Mouse (Mus musculus) mouse trophoblast stem cell (cell line): Measurements from ENCODE around the gene Nup160.

Source experiments
- in situ Hi-C, 2 experiments: fragments of 300-500 bp; cut with MseI, MboI; formaldehyde crosslinking; loops; 2 replicates in 1 of 2; 3 replicates in 1 of 2; pipeline ENCODE4 v1.15.1; 2025

Nup160 gene

DNA sequence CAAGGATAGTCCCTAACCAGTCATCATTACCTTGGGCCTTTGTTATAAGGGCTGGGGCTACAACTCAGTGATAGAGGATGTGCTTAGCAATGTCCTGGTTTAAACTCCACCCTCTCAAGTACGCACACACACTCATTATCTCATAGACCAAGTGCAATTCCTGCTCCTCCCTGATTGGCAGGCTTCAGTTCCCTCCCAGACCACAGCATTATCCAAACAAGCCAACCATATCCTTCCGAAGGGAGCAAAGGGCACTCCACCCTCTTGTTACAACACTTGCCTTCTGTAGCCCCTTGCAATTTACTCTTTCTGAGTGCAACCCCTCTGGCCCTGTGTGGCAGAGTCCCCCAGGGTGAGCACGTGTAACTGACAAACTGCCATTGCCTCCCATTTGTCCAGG, 15.6 kb upstream of the Nup160 start:
- in situ Hi-C loops, result no loop called here

DNA sequence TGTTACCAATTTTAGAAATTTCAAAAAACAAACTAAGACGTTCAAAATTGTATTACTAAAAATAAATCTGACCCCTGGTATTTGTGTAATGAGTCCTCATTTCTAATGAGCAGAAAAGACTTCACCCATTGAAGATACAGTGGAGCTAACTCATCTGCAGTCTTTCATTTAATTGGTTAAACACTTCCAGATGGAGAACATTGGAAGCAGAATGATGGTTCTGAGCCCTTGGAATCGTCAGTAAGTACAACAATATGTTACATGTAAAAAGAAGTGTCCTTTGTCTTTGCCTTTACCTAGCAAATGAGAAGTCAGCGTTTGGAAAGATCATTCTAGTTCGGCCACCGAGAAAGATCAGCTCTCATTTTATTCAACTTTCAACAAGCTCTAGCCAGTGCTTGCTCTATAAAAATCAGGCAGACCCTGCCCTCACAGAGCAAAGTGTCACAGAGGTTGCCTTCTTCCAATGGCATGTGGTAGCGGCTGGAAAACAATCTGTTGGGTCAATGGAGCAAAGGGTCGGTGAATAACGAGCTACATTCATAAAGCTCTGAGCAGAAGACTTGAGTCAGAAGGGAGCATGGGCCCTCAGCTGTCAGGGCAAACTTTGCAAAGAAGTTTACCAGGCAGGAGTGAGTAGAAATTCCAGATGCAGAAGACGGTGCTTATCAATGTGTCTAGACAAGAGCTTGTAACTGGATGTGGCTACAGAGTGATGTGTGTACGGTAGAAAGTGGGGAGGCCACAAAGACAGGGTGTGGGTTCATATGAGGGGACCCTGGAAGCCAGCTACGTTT, 10.2 kb upstream of the Nup160 start:
- in situ Hi-C loops, result no loop called here

DNA sequence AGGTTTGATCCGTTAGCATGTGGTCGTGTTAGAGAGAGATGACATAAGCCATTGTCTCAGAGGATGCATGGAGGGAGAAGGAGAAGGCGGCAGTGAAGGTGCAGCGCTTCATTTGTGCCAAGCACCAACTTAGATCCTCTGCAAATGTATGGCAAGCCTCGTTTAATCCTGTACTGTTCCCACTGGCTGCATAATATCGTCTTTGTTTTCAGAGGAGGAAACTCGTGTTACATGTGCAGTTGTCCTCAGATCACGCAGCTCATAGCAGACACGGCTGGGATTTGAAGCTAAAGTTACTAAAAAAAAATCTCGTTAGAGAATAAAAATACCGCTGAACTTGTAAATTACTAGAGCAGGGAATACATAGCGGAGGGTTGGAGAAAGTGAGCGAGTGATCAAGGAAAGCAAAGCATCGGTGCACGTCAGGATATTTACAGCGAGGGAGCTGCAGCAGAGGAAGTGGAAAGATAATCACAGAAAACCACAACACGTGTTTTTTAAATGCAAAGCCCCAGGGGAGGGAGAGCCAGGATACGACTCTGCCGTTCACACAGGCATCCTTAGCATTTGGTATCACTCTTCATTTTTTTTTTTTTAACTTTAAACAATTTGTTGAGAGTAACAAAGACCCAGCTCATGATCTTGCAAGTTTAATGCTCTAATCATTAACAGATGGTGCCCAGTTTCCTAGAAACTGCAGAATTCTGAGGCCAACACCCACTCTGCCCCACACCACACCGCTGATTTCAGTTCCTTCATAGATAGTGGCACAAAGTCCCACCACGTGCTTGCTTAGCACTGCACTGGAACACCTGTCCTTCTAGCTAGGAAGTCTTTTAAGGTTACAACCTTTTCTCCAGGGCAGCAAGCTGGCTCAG, 9.4 kb upstream of the Nup160 start:
- in situ Hi-C loops, result no loop called here

DNA sequence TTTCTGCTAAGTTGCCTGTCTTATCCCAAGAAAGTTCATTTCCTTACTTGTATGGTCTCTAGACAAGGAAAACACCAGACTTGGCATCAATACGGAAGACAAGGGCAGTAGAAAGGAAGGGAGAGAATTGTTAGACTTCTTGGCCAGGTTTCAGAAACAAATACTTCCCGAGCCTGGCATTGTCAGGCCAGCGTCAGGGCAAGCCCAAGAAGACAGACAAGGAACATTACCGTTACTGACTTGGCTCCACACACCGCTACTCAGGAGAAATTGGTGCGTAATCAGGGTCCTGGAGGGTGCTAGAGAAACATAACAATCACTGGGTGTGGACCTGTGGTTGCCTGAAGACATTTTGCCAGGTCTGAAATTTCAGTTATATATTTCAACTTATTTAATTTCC, 6.7 kb upstream of the Nup160 start:
- in situ Hi-C loops, result no loop called here

DNA sequence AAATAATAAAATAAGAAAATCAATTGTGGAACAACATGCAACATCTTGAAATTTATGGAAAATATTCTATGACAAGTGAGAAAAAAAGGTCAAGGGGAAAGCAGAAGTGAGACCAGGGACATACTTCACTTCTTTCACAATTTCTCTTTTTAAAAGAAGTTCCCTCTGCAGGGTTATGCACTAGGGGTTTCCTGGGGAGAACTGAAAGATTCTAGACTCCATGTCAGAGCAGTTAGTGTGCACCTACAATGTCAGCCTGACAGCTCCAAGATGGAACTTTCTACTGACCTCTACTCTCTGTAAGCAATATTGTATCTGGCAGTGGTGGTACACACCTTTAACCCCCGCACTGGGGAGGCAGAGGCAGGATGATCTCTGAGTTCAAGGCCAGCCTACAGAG, 3.7 kb upstream of the Nup160 start:
- in situ Hi-C loops, result no loop called here

DNA sequence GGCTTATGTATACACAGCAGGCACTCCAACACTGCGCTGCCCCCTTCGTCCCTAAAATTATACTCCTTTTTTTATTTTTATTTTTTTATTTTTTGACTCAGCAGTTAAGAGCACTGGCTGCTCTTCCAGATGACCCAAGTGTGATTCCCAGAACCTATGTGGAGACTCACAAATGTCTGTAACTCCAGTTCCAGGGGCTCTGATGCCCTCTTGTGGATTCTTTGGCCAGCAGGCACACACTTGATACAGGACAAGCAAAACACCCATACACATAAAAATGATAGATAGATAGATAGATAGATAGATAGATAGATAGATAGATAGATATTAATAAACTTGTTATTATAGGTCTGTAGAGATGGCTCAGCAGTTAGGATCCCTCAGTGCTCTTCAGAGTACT, 2.5 kb upstream of the Nup160 start:
- in situ Hi-C loops, result no loop called here

DNA sequence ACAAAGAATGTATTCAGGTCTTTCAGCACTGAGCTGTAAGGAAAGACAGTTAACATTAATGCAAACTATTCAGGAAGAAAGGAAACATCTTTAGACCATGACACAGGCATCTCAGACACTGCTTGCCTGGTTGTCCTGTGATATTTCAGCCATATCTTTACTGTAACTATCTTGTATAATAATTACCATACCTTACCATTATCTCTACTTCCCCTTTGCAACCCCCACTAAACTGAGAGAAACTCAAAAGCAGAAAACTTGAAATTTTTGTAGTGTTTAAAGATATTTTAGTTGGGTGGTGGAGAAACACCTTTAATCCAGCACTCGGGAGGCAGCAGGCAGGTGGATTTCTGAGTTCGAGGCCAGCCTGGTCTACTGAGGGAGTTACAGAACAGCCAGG, 1.5 kb upstream of the Nup160 start:
- in situ Hi-C loops, result loop anchor here (5.0 kb wide), 1 partner anchor 203 kb away; no protein-coding TSS in a partner anchor

DNA sequence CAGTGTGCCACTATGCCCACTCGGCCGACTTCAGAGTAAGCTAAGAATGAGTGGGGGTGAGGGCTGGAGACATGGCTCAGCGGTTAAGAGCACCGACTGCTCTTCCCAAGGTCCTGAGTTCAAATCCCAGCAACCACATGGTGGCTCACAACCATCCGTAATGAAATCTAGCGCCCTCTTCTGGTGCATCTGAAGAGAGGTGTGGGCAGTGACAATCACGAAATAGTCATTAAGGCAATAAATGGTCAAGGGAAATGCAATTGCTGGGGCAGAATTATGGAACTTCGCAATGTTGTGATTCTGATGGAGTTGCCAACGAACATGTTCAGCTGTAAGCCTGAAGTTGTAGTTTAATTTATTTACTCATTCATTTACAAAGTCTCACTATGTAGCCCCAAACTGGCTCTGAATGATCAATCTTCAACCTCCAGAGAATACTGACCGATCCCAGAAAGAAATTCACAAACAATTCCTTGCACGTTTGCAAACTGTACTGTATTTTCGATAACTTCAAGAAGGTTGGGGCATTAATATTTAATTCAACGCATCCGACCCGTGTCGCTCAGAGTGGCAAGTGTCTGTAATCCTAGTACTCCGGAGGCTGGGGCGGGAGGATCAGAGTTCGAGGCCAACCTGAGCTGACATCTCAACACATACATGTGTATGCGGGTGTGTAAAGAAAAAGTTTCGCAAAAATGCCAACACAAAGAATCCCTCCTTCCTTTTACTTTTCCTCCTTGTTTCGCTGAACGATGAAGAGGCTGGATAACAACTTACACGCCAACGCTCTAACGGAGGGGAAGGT, 1.4 kb downstream of the Nup160 start:
- in situ Hi-C loops, result loop anchor here (5.0 kb wide), 1 partner anchor 206 kb away; no protein-coding TSS in a partner anchor

DNA sequence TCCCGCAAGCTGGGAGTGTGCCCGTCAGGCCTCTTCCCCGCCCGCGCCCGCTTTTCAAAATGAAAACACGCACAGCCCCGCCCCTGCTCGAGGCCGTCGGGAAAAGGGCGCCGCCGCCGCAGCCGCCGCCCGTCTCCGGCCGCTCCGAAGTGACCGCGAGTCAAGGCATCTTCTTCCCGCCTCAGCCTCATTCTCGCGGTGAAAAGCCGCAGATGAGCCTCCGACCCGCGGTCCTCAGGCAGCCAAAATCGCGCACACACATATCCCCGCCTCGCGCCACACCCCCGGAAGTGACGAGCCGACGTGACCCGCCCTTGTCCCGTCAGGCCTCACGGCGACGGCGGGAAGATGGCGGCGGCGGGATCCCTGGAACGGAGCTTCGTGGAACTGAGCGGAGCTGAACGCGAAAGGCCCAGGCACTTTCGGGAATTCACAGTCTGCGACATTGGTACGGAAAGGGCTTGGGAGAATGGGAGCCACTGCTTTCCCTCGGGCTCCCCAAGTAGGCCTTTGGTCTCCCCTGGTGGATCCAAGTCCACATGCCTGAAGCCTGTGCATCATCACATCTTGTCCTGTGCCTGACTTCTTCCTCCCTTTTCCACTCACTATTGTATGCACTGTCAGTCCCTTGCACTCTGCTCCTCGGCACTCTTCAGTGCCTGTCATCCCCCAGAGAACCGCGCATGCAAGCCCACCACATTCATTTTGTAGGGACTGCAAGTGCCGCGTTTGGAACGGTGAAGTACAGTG, 2.2 kb downstream of the Nup160 start:
- in situ Hi-C loops, result loop anchor here (5.0 kb wide), 1 partner anchor 207 kb away; no protein-coding TSS in a partner anchor

DNA sequence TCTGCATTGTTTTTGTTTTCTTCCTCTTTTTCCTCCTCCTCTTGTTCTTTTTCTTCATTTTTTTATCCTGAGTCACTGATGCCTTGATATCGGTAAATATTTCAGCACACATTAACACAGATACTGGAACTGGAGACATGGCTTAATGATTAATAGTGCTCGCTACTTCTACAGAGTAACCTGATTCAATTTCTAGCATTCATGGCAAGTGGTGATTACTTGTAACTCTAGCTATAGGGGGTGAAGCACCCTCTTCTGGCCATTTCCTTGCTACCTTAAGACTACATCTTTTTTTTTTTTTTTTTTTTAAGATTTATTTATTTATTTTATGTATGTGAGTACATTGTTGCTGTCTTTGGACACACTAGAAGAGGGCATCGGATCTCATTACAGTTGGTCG, 23.9 kb downstream of the Nup160 start:
- in situ Hi-C loops, result no loop called here

DNA sequence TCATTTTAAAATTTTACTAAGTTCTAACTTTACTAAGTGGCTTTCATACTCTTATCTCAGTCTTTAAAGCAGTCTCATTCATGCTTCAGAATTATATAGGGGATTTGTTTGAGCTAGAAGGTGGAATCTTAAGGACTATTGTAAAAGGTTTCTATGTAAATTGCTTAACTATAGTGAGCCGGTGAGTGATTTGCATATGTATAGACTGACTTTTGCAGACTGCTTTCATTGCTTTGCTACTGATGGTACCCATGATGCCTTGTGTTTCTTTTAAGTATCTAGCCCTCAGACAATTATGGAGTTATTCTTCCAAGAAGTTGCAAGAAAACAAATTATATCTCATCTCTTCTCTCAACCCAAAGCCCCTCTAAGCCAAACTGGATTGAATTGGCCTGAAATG, 31.5 kb downstream of the Nup160 start:
- in situ Hi-C loops, result no loop called here

DNA sequence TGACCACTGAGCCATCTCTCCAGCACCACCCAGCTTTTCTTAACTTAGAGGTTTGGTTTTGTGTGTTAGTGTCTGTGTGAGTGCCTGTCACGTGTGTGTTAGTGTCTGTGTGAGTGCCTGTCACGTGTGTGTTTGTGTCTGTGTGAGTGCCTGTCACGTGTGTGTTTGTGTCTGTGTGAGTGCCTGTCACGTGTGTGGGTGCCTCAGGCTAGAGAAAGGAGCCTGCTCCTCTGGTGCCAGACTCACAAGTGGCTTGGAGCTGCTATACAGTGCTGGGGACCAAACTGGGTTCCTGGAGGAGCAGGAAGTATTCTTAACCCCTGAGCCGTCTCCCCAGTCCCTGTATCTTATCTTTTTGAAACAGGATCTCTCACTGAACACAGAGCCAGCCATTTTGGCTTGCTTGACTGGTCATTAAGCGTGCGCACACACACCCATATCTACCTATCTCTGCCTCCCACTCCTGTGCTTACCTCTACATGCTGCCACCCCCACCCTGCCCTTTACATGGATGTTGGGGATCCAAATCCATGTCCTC, 38.6 kb downstream of the Nup160 start:
- in situ Hi-C loops, result no loop called here

DNA sequence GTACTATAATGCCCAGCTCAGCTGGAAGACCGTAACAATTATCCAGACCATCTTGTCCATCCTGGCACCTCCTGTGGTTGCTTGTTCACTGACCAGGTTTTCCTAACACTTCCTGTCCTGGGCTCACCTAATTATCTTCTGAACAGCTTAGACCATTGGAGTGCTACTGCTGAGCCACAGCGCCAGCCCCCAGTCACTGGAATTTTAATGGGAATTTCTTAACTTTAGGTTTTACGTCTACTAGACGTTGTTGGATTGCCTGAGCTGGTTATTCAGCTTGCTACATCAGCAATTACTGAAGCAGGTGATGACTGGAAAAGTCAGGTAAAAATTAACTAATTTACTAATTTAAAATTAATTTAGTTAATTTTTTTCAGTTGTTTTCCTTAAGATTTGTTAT, 40.4 kb downstream of the Nup160 start:
- in situ Hi-C loops, result no loop called here

DNA sequence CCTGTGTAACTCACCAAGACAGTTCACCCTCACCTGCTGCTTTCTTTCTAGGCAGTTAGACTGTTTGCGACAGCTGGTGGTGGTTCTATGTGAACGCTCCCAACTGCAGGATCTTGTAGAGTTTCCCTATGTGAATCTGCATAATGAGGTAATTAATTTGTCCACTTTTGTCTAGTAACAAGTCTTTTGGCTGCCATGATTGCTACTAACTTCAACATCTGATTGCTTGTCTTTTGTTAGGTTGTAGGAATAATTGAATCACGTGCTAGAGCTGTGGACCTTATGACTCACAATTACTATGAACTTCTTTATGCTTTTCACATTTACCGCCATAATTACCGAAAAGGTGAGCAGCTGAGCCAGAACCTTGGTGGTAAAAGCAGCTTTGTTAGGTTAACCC, 40.9 kb downstream of the Nup160 start:
- in situ Hi-C loops, result no loop called here

DNA sequence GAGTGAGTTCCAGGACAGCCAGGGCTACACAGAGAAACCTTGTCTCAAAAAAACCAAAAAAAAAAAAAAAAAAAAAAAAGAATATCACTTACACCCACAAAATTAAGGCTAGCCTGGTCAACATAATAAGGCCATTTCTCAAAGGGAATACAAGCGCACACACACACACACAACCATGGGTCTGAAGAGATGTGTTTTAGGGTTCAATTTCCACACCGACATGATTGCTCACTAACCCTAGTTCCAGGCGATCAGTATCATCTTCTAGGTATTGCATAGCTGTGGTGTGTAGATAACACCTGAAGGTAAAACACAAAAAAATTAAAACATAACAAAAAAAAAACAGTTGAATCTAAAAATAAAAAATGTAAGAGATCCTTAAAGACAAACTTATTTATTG, 49.8 kb downstream of the Nup160 start:
- in situ Hi-C loops, result no loop called here

DNA sequence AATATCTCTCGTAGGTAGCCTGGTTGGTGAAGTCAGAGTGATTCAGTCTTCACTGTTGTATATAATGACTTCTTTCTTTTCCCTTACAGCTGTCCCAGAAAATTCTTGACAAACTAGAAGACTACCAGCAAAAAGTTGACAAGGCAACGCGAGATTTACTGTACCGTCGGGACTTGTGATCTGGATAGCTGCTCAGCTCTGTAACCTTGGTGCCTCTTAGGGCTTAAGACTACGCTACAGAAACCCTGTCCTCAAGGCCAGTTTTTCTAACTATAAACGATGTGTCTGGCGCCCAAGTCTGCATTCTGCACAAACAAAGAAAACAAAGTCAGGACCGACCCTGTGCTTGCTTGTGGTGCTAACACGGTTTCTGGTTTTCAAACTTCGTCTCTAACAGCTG, 58.3 kb downstream of the Nup160 start:
- in situ Hi-C loops, result no loop called here

DNA sequence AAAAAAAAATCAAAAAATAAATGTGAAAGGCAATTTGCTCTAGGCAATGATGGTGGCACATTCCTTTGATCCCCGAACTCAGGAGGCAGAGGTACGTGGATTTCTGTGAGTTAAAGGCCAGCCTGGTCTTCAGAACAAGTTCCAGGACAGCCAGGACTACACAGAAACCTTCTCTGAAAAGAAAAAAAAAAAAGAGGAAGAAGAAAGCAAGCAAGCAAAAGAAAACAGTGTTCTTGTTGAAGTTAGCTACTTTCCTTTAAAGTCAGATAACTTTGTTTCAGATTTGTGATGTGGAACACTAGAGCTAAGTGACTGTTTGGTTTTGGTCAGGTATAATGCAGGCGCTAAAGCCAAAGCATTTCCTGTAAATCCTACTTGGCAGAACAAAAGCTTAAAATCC, 61.8 kb downstream of the Nup160 start:
- in situ Hi-C loops, result no loop called here

DNA sequence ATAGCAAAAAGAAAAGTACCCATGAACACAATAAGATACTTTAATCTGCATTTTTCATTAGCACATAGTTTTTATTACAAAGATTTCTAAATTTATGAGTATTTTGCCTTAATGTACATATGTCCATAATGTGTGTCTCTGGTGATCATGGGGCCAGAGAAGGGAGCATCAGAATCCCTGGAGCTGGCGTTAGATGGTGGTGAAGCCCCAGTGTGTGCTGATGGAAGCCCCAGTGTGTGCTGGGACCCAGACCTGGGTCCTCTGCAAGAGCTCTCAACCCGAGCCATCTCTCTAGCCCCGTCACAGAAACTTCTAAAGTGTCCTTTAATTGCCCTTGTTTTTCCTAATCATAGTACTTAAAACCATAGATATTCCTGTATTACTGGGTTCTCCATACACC, 62.3 kb downstream of the Nup160 start:
- in situ Hi-C loops, result no loop called here

DNA sequence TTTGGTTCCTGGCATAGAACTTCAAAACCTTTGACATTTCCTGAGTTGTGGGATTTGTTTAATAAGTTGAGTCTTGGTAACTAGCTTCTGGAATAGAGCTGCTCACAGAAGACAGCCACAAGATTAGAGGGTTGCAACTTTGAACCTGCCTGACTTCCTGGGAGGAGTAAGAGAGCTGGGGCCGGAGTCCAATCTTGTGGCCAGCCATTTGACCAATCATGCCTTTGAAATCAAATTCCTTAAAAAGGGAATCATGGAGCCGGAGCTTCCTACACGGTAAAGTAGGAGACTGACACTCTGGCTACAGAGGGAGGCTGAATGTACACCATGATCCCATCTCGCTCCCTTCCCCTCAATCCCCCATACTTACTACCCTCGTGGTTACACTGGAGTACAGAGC, 62.9 kb downstream of the Nup160 start:
- in situ Hi-C loops, result no loop called here

DNA sequence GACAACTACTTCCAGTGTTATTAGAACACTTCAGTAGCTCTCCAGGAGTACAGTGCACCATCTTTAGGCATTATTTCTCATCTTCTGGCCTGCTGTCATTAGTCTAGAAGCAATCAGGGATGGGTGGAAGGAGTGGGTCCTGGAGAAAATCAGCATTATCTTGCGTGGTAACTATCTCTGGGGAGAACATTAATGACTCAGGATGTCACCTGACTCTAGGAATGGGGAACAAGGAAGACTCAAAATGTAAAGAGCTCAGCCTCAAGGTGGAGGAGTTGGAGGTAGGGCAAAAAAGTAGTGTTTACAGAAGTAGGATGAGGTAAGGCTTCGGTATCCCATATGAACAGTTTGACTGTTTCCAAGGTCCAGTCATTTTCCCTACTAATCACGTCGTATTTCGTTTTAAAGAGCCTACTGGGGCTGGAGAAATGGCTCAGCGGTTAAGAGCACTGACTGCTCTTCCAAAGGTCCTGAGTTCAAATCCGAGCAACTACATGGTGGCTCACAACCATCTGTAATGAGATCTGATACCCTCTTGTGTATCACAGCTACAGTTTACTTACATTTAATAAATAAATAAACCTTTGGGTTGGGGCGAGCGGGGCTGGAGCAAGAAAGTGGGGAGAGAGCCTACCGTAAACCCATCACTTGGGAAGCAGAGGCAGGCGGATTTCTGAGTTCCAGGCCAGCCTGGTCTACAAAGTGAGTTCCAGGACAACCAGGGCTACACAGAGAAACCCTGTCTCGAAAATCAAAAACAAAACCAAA, 67.5 kb downstream of the Nup160 start:
- in situ Hi-C loops, result no loop called here
